16 mouse cellular contexts compared by ENCODE assay signal in the genomic region with DNA sequence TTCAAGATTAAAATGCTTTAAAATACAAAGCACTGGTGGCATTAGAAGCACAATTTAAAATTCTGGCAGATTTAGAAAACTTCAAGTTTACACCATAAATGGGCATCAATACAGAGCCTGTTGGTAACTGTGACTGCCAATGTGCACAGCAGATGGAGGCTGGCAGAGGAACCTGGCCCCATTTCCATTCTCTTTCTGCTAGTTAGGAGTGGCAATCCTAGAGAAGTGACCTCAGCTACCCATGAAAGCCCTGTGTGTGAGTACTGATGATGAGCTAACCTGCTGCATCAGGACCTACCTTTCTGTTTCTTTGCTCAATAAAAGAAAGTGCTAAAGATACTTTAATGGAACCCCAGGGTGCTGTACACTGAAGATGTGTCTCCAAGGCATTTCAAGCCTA. TPM values are rescaled to one million over a fixed set of nuclear protein-coding genes. Genes with fewer than 3 reads are reported as not detected.
DNase-seq lines count a peak whose midpoint lies in the region; ATAC-seq and TF ChIP-seq lines count a peak whose summit lies in the region.
"Had no signal": no experiment of that assay in that cellular context is flagged by ENCODE, and none has a peak within 500 bp of the region (broad histone marks: within the 10 kb centered on the region; RNA-seq: fewer than 3 reads in every experiment).

No protein-coding gene starts in this region.

- peak; percentile 82 for DNase-seq in forebrain, postnatal 0 days
- DNase-seq in forebrain, embryonic 10.5 days (ENCODE audit: extremely low spot score, low spot score): no peak
- peak; percentile 74 for DNase-seq in cerebellum, adult 11 months
- DNase-seq in left cerebral cortex, postnatal 36 days (ENCODE audit: low spot score in 2 of 2): peak; percentile 37 to 63
- no peak for DNase-seq in kidney, postnatal 14 days
- DNase-seq in heart, postnatal 10 days: no peak
- DNase-seq: adrenal gland, postnatal 10 days; gastrocnemius, adult 2 months; heart, postnatal 36 days; kidney, postnatal 36 days; lung, adult 18-20 months; spleen, adult 18-20 months had no signal

- intact Hi-C loops in left cerebral cortex, postnatal 36 days (cut with DNase I): loop anchor here (10.0 kb wide), 1 partner anchor 155 kb away; the partner anchor contains the start of gene Ddx56
- intact Hi-C loops in heart, postnatal 10 days (cut with DNase I): no loop called here

- no peak for TF ChIP-seq CTCF in forebrain, postnatal 0 days (IDR thresholded peaks at IDR 0.05; ENCODE audit: low read depth)
- TF ChIP-seq CTCF in cortical plate, adult 2 months (IDR thresholded peaks at IDR 0.05; ENCODE audit: extremely low read depth, insufficient read depth, low read length): no peak

- H3K4me2 ChIP-seq in forebrain, postnatal 0 days (ENCODE audit: low read depth): no peak overlapping the region
- no peak overlapping the region for H3K4me2 ChIP-seq in midbrain, embryonic 15.5 days

- ATAC-seq in forebrain, postnatal 0 days: peak; percentile 85
- ATAC-seq in midbrain, embryonic 15.5 days (replicated peaks): no peak

- no peaks in the 10 kb centered on the region for H3K27me3 ChIP-seq in forebrain, postnatal 0 days (ENCODE audit: insufficient read depth, low read length)
- no peaks in the 10 kb centered on the region for H3K27me3 ChIP-seq in forebrain, embryonic 10.5 days (ENCODE audit: poor library complexity, severe bottlenecking)
- H3K27me3 ChIP-seq in midbrain, embryonic 15.5 days (replicated peaks): no peaks in the 10 kb centered on the region

- peaks cover 62% of the 10 kb centered on the region for H3K36me3 ChIP-seq in forebrain, postnatal 0 days (ENCODE audit: insufficient read depth)
- H3K36me3 ChIP-seq in forebrain, embryonic 10.5 days (replicated peaks): peaks cover 94% of the 10 kb centered on the region
- H3K36me3 ChIP-seq in midbrain, embryonic 15.5 days (replicated peaks): peaks cover 25% of the 10 kb centered on the region

- H3K9me3 ChIP-seq in forebrain, postnatal 0 days (ENCODE audit: low read length): no peaks in the 10 kb centered on the region
- H3K9me3 ChIP-seq in forebrain, embryonic 10.5 days: no peaks in the 10 kb centered on the region
- no peaks in the 10 kb centered on the region for H3K9me3 ChIP-seq in midbrain, embryonic 15.5 days

- TF ChIP-seq POLR2A in cortical plate, adult 2 months (IDR thresholded peaks at IDR 0.05; ENCODE audit: extremely low read depth, insufficient read depth, low read length): no peak

- no peaks in the 10 kb centered on the region for H3K4me1 ChIP-seq in forebrain, postnatal 0 days (ENCODE audit: insufficient read depth)
- no peaks in the 10 kb centered on the region for H3K4me1 ChIP-seq in forebrain, embryonic 10.5 days
- peaks cover 4% of the 10 kb centered on the region for H3K4me1 ChIP-seq in cortical plate, adult 2 months (ENCODE audit: control insufficient read depth, insufficient read depth, low read length)
- no peaks in the 10 kb centered on the region for H3K4me1 ChIP-seq in midbrain, embryonic 15.5 days

- H3K4me3 ChIP-seq in forebrain, postnatal 0 days (ENCODE audit: low read depth, low read length): no peak overlapping the region
- H3K4me3 ChIP-seq in forebrain, embryonic 10.5 days: no peak overlapping the region
- no peak overlapping the region for H3K4me3 ChIP-seq in cortical plate, adult 2 months (ENCODE audit: insufficient read depth, low read length)
- H3K4me3 ChIP-seq in midbrain, embryonic 15.5 days: no peak overlapping the region
- H3K4me3 ChIP-seq: gastrocnemius, adult 2 months; myocyte had no signal

- H3K27ac ChIP-seq in forebrain, postnatal 0 days (ENCODE audit: low read depth, low read length): peak overlapping the region; percentile 64; the same call in 1 of the 2 replicates
- no peak overlapping the region for H3K27ac ChIP-seq in forebrain, embryonic 10.5 days
- 0 out of 2 replicates have a peak overlapping the region, but pooled peaks have one; percentile 24 for H3K27ac ChIP-seq in cortical plate, adult 2 months (ENCODE audit: insufficient read depth, low read length)
- H3K27ac ChIP-seq in midbrain, embryonic 15.5 days: no peak overlapping the region
- H3K27ac ChIP-seq: gastrocnemius, adult 2 months; stomach, postnatal 0 days had no signal

- H3K9ac ChIP-seq in forebrain, postnatal 0 days: no peak overlapping the region
- H3K9ac ChIP-seq in midbrain, embryonic 15.5 days: no peak overlapping the region

RNA-seq across cellular contexts. Expression of gene Camk2b, which starts 43.8 kb away (rescaled TPM):
- total RNA-seq in forebrain, postnatal 0 days (2014; rRNA removed): 271 and 284 TPM in 2 replicates
- 227 and 280 TPM in 2 replicates for polyA plus RNA-seq in forebrain, postnatal 0 days (2015; fragmentation: Nextera tagmentation; extraction: Ambion mirVana)
- 0.51 and 0.63 TPM in 2 replicates for polyA plus RNA-seq in forebrain, embryonic 10.5 days (2016; fragmentation: Nextera tagmentation; extraction: Ambion mirVana)
- polyA plus RNA-seq in cortical plate, adult 2 months (2012; rRNA removed): 499 and 547 TPM in 2 replicates
- 100 to 1,000 TPM; 644 to 664 TPM for total RNA-seq in left cerebral cortex, postnatal 36 days (2021)
- 1 to 10 TPM; 7.4 to 7.7 TPM for total RNA-seq in heart, postnatal 10 days (2021)
- 134 and 147 TPM in 2 replicates for polyA plus RNA-seq in midbrain, embryonic 15.5 days (2015; fragmentation: Nextera tagmentation; extraction: Ambion mirVana)

Comparison
In these comparisons a context has a peak if more than half of its experiments do, and no peak if none do; other contexts are left out.
1. DNase-seq: peak in forebrain, postnatal 0 days (single experiment), cerebellum, adult 11 months (single experiment) and left cerebral cortex, postnatal 36 days (2 of 2); none in forebrain, embryonic 10.5 days (single experiment), kidney, postnatal 14 days (single experiment) and heart, postnatal 10 days (0 of 2).
2. H3K27ac ChIP-seq: peak in forebrain, postnatal 0 days (single experiment) and cortical plate, adult 2 months (single experiment); none in forebrain, embryonic 10.5 days (single experiment) and midbrain, embryonic 15.5 days (single experiment).
3. RNA of gene Camk2b, which starts 43.8 kb away (polyA plus RNA-seq): 499 to 547 TPM in cortical plate, adult 2 months, 227 to 280 TPM in forebrain, postnatal 0 days and 134 to 147 TPM in midbrain, embryonic 15.5 days; 0.51 to 0.63 TPM in forebrain, embryonic 10.5 days; every median in the first group is over 10 times any median in the second.